Mouse (Mus musculus): ENCODE measurements at regions not wholly inside any gene's neighbourhood (a gene's known extent, or its start where the extent isn't known, plus 50 kb on each side); places are given as distances from the start of the nearest gene placed in this dataset.

DNA sequence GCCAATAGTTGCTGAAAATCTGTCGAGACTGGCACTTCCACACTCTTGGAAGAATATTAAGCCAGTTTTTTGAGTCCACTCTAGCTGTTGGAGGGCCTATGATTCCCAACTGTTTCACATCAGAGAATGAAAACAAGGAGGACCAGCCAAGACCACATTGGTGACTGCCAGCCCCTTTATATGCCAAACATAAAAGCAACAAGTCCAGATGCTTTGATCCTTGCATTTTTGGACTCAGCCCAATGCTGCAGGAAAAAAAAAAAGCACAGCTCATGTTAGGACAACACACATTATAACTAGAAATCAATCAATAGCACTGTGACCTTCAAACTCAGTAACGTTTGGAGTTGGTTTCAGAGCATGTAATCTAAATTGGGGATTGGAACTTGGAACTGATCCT, 712.9 kb downstream of the Mecom start:
- TF ChIP-seq CTCF (IDR thresholded peaks at IDR 0.05; ENCODE audit: low read depth): no peak
- no peak for TF ChIP-seq EP300 (IDR thresholded peaks at IDR 0.05; ENCODE audit: low read depth)
